Mouse (Mus musculus): ENCODE results near the gene Gm20696. TPM values are rescaled to one million over a fixed set of nuclear protein-coding genes. Genes with fewer than 3 reads are reported as not detected.

Gm20696 gene
- polyA plus RNA-seq, 1 experiment from 2014 or later, result 1.4 TPM

- H3K27me3 ChIP-seq (ENCODE audit: control insufficient read depth, insufficient read depth, low read length), result no peaks in the 10 kb centered on the region
- no peaks in the 10 kb centered on the region for H3K36me3 ChIP-seq (ENCODE audit: control insufficient read depth, insufficient read depth, low read length)
- no peaks in the 10 kb centered on the region; the same call in 1 of the 2 replicates for H3K4me1 ChIP-seq (replicated peaks; ENCODE audit: control insufficient read depth, insufficient read depth)
- WGBS, result 59% methylated on average over 5 of the region's 5 CpGs
- no peaks in the 10 kb centered on the region for H3K9me3 ChIP-seq (ENCODE audit: control insufficient read depth, low read length)
- no peak for DNase-seq (ENCODE audit: low spot score)
- TF ChIP-seq CTCF (IDR thresholded peaks at IDR 0.05; ENCODE audit: low read depth) (no peak), EP300 (optimal IDR thresholded peaks at IDR 0.05) (no peak)
- no peak overlapping the region for H3K27ac ChIP-seq (replicated peaks)
- no peak overlapping the region for H3K9ac ChIP-seq (ENCODE audit: low read length)
- no peak for ATAC-seq (ENCODE audit: low FRiP score, low TSS enrichment)
- H3K4me3 ChIP-seq (ENCODE audit: low read depth, low read length), result no peak overlapping the region
- H3K4me2 ChIP-seq (replicated peaks; ENCODE audit: low read depth), result no peak overlapping the region
Measured at GRCm38 (mm10) chr6:99669481-99670325, 3.1 kb upstream of the Gm20696 start.

GRCm38 (mm10) chr6:99667290-99667689 lies 693 bp upstream of the Gm20696 start:
- ATAC-seq (ENCODE audit: low FRiP score, low TSS enrichment) (no peak), DNase-seq (ENCODE audit: low spot score) (no peak)
- peak overlapping the region; percentile 78; the same call in 1 of the 2 replicates for H3K27ac ChIP-seq (replicated peaks)
- H3K4me2 ChIP-seq (replicated peaks; ENCODE audit: low read depth), result peak overlapping the region; percentile 91; the same call in 1 of the 2 replicates
- WGBS, result 43% methylated on average over 8 of the region's 8 CpGs
- no peaks in the 10 kb centered on the region for H3K9me3 ChIP-seq (ENCODE audit: control insufficient read depth, low read length)
- H3K36me3 ChIP-seq (ENCODE audit: control insufficient read depth, insufficient read depth, low read length), result no peaks in the 10 kb centered on the region
- H3K4me3 ChIP-seq (ENCODE audit: low read depth, low read length), result peak overlapping the region; percentile 85
- no peaks in the 10 kb centered on the region for H3K27me3 ChIP-seq (ENCODE audit: control insufficient read depth, insufficient read depth, low read length)
- no peaks in the 10 kb centered on the region; the same call in 1 of the 2 replicates for H3K4me1 ChIP-seq (replicated peaks; ENCODE audit: control insufficient read depth, insufficient read depth)
- no peak overlapping the region; the same call in 1 of the 2 replicates for H3K9ac ChIP-seq (ENCODE audit: low read length)
- TF ChIP-seq CTCF (IDR thresholded peaks at IDR 0.05; ENCODE audit: low read depth), result 0 out of 2 replicates have a peak, but pooled peaks have one; percentile 17
- no peak for TF ChIP-seq EP300 (optimal IDR thresholded peaks at IDR 0.05)

GRCm38 (mm10) chr6:99665457-99666317 lies 910 bp downstream of the Gm20696 start:
- peak overlapping the region; percentile 77 for H3K9ac ChIP-seq (ENCODE audit: low read length)
- ATAC-seq (ENCODE audit: low FRiP score, low TSS enrichment), result no peak
- DNase-seq (ENCODE audit: low spot score), result no peak
- WGBS, result 23% methylated on average over 16 of the region's 16 CpGs
- H3K4me1 ChIP-seq (replicated peaks; ENCODE audit: control insufficient read depth, insufficient read depth), result no peaks in the 10 kb centered on the region; the same call in 1 of the 2 replicates
- H3K9me3 ChIP-seq (ENCODE audit: control insufficient read depth, low read length), result no peaks in the 10 kb centered on the region
- H3K4me3 ChIP-seq (ENCODE audit: low read depth, low read length), result peak overlapping the region; percentile 85
- TF ChIP-seq EP300 (optimal IDR thresholded peaks at IDR 0.05), result no peak
- TF ChIP-seq CTCF (IDR thresholded peaks at IDR 0.05; ENCODE audit: low read depth), result no peak
- H3K27me3 ChIP-seq (ENCODE audit: control insufficient read depth, insufficient read depth, low read length), result no peaks in the 10 kb centered on the region
- peak overlapping the region; percentile 91 for H3K4me2 ChIP-seq (replicated peaks; ENCODE audit: low read depth)
- H3K36me3 ChIP-seq (ENCODE audit: control insufficient read depth, insufficient read depth, low read length), result no peaks in the 10 kb centered on the region
- peak overlapping the region; percentile 78 for H3K27ac ChIP-seq (replicated peaks)

- no peak for DNase-seq (ENCODE audit: low spot score)
- Histone ChIP-seq H3K4me2 (replicated peaks; ENCODE audit: low read depth) (no peak overlapping the region), H3K36me3 (ENCODE audit: control insufficient read depth, insufficient read depth, low read length) (no peaks in the 10 kb centered on the region), H3K4me1 (replicated peaks; ENCODE audit: control insufficient read depth, insufficient read depth) (no peaks in the 10 kb centered on the region; the same call in 1 of the 2 replicates), H3K4me3 (ENCODE audit: low read depth, low read length) (no peak overlapping the region), H3K27me3 (ENCODE audit: control insufficient read depth, insufficient read depth, low read length) (no peaks in the 10 kb centered on the region), H3K27ac (replicated peaks) (no peak overlapping the region), H3K9me3 (ENCODE audit: control insufficient read depth, low read length) (no peaks in the 10 kb centered on the region), H3K9ac (ENCODE audit: low read length) (no peak overlapping the region)
- WGBS, result 66% methylated on average over 8 of the region's 8 CpGs
- TF ChIP-seq EP300 (optimal IDR thresholded peaks at IDR 0.05), result no peak
- TF ChIP-seq CTCF (IDR thresholded peaks at IDR 0.05; ENCODE audit: low read depth), result no peak
- no peak for ATAC-seq (ENCODE audit: low FRiP score, low TSS enrichment)
Measured at GRCm38 (mm10) chr6:99663232-99663631, 3.4 kb downstream of the Gm20696 start.

GRCm38 (mm10) chr6:99660443-99660842 lies 6.2 kb downstream of the Gm20696 start:
- Histone ChIP-seq H3K4me3 (ENCODE audit: low read depth, low read length) (no peak overlapping the region), H3K4me2 (replicated peaks; ENCODE audit: low read depth) (no peak overlapping the region), H3K36me3 (ENCODE audit: control insufficient read depth, insufficient read depth, low read length) (no peaks in the 10 kb centered on the region), H3K9ac (ENCODE audit: low read length) (no peak overlapping the region), H3K27me3 (ENCODE audit: control insufficient read depth, insufficient read depth, low read length) (no peaks in the 10 kb centered on the region), H3K9me3 (ENCODE audit: control insufficient read depth, low read length) (no peaks in the 10 kb centered on the region), H3K27ac (replicated peaks) (no peak overlapping the region), H3K4me1 (replicated peaks; ENCODE audit: control insufficient read depth, insufficient read depth) (no peaks in the 10 kb centered on the region; the same call in 1 of the 2 replicates)
- 34% methylated on average over 3 of the region's 3 CpGs for WGBS
- no peak for TF ChIP-seq EP300 (optimal IDR thresholded peaks at IDR 0.05)
- TF ChIP-seq CTCF (IDR thresholded peaks at IDR 0.05; ENCODE audit: low read depth), result no peak
- no peak for DNase-seq (ENCODE audit: low spot score)
- no peak for ATAC-seq (ENCODE audit: low FRiP score, low TSS enrichment)
